Mouse (Mus musculus) testis, adult 2 months (tissue): ENCODE results near the gene Ankmy1.

Source experiments
- CTCF ChIP-seq: fragments of 200-500 bp; IDR thresholded peaks from 2 replicates; pipeline ENCODE4 v1.5.1; 2012; ENCODE audit warnings: low read depth, mild to moderate bottlenecking, inconsistent platforms, low read length, moderate library complexity; ENCODE audit not compliant: control insufficient read depth, insufficient read depth, insufficient replicate concordance
- POLR2A ChIP-seq: fragments of 200-500 bp; IDR thresholded peaks from 2 replicates; pipeline ENCODE4 v1.6.1; 2012; ENCODE audit warnings: low read depth, mild to moderate bottlenecking, inconsistent platforms, low read length, moderate library complexity; ENCODE audit not compliant: control insufficient read depth

- TF ChIP-seq CTCF (no peak), POLR2A (no peak)
Measured at GRCm38 (mm10) chr1:92872666-92873065, 30.0 kb downstream of the Ankmy1 start.
